Mouse (Mus musculus) limb, embryonic 11.5 days (tissue): Measurements from ENCODE around the gene Trappc10. TPM values are rescaled to one million over a fixed set of nuclear protein-coding genes. Genes with fewer than 3 reads are reported as not detected.

ENCODE experiments used
- ATAC-seq: fragments of 200-750 bp; cut with Nextera tagmentation; 2 replicates; pipeline ENCODE4 v1.8.0; 2017; ENCODE audit warnings: low read depth; ENCODE audit not compliant: insufficient number of reproducible peaks, low FRiP score, low TSS enrichment
- DNase-seq: peaks from one replicate; pipeline ENCODE4 v3.0.0-alpha.2; 2015; ENCODE audit warnings: low spot score
- H3K27ac ChIP-seq: fragments of 300-500 bp; sonication (generic); replicated peaks from 2 replicates; pipeline ENCODE4 v1.5.1; 2014; ENCODE audit warnings: low read depth, mild to moderate bottlenecking, low read length
- H3K27me3 ChIP-seq: fragments of 300-500 bp; sonication (generic); 2 replicates; pipeline ENCODE4 v1.6.1; 2014; ENCODE audit warnings: mild to moderate bottlenecking, low read length, mixed read lengths; ENCODE audit not compliant: control insufficient read depth, insufficient read depth
- H3K36me3 ChIP-seq: fragments of 300-500 bp; sonication (generic); 2 replicates; pipeline ENCODE4 v1.6.1; 2014; ENCODE audit warnings: mild to moderate bottlenecking, low read length, moderate library complexity, mixed read lengths; ENCODE audit not compliant: control insufficient read depth, insufficient read depth
- H3K4me1 ChIP-seq: fragments of 300-500 bp; sonication (generic); 2 replicates; pipeline ENCODE4 v1.6.1; 2014; ENCODE audit warnings: low read length, mixed read lengths; ENCODE audit not compliant: control insufficient read depth, insufficient read depth
- H3K4me2 ChIP-seq: fragments of 300-500 bp; sonication (generic); 2 replicates; pipeline ENCODE4 v1.6.1; 2014; ENCODE audit warnings: low read depth, mild to moderate bottlenecking, moderate library complexity; ENCODE audit not compliant: severe bottlenecking
- H3K4me3 ChIP-seq: fragments of 300-500 bp; sonication (generic); 2 replicates; pipeline ENCODE4 v1.5.1; 2014; ENCODE audit warnings: low read depth, low read length
- H3K9ac ChIP-seq: fragments of 300-500 bp; sonication (generic); 2 replicates; pipeline ENCODE4 v1.6.1; 2014; ENCODE audit warnings: mild to moderate bottlenecking, low read length
- H3K9me3 ChIP-seq: fragments of 300-500 bp; sonication (generic); 2 replicates; pipeline ENCODE4 v1.6.1; 2016; ENCODE audit warnings: low read length; ENCODE audit not compliant: control insufficient read depth
- WGBS: fragments of 180-500 bp; shearing (Covaris S2); extraction: QIAGEN DNeasy Blood & Tissue Kit; methylation state at CpG from one replicate; pipeline ENCODE4 v1.1.7; 2014; 5-methylcytosine and 5-hydroxymethylcytosine counted together
- polyA plus RNA-seq: library from polyadenylated mRNA; unstranded; fragments of >200 nt; fragmentation: Nextera tagmentation; extraction: Ambion mirVana; gene quantifications from 2 replicates; pipeline ENCODE4 v1.2.1, GENCODE M21; 2014

The Trappc10 gene
- polyA plus RNA-seq, 1 experiment from 2014 or later = 14.4 TPM

- Histone ChIP-seq H3K36me3 (peaks cover 3% of the 10 kb centered on the region; the same call in 1 of the 2 replicates), H3K9ac (no peak overlapping the region), H3K9me3 (no peaks in the 10 kb centered on the region), H3K4me3 (no peak overlapping the region), H3K27ac (no peak overlapping the region), H3K4me1 (no peaks in the 10 kb centered on the region), H3K4me2 (no peak overlapping the region), H3K27me3 (no peaks in the 10 kb centered on the region)
- ATAC-seq (0 out of 2 replicates have a peak, but pooled peaks have one; percentile 13), DNase-seq (no peak)
- 90% methylated on average over 16 of the region's 16 CpGs for WGBS
These were observed 83.9 kb downstream of the Trappc10 start for GRCm38 (mm10) chr10:78160369-78161095.

- Histone ChIP-seq H3K9me3 (no peaks in the 10 kb centered on the region), H3K4me1 (no peaks in the 10 kb centered on the region), H3K9ac (no peak overlapping the region), H3K4me3 (no peak overlapping the region), H3K36me3 (peaks cover 3% of the 10 kb centered on the region; the same call in 1 of the 2 replicates), H3K27me3 (no peaks in the 10 kb centered on the region), H3K4me2 (peak overlapping the region; percentile 35), H3K27ac (no peak overlapping the region)
- peak; percentile 90 for DNase-seq
- WGBS = 5% methylated on average over 7 of the region's 7 CpGs
- peak; percentile 75 for ATAC-seq
These were observed 84.5 kb downstream of the Trappc10 start for GRCm38 (mm10) chr10:78159906-78160305.

- 15% methylated on average over 17 of the region's 17 CpGs for WGBS
- no peak overlapping the region for H3K27ac ChIP-seq
- ATAC-seq (no peak), DNase-seq (peak; percentile 61)
- no peak overlapping the region for H3K9ac ChIP-seq
- no peaks in the 10 kb centered on the region for H3K27me3 ChIP-seq
- no peaks in the 10 kb centered on the region; the same call in 1 of the 2 replicates for H3K36me3 ChIP-seq
- no peaks in the 10 kb centered on the region for H3K9me3 ChIP-seq
- H3K4me3 ChIP-seq = no peak overlapping the region
- H3K4me1 ChIP-seq = no peaks in the 10 kb centered on the region
- H3K4me2 ChIP-seq = peak overlapping the region; percentile 35
These were observed 85.1 kb downstream of the Trappc10 start for GRCm38 (mm10) chr10:78159252-78159878.

DNA sequence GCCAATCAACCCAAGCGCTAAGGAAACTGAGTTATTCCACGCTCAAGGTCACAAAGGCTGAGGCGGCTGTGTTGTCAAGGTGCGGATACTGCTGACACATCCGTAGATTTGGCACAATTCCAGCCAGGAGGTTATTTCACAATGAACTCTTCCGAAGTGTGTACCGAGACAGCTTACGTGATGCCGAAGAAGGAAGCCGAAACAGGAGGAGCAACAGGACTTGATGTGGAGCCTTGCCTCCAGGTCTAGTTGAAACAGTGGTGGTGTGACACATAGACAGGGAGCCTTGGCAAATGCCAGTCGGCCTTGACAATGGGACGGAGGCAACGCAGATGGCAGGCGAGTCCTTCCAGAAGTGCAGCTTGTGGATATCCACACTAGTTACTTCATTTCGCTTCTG is 86.4 kb downstream of the Trappc10 start:
- no peaks in the 10 kb centered on the region for H3K27me3 ChIP-seq
- H3K36me3 ChIP-seq = no peaks in the 10 kb centered on the region
- no peak overlapping the region for H3K4me3 ChIP-seq
- DNase-seq = no peak
- H3K27ac ChIP-seq = no peak overlapping the region
- H3K4me2 ChIP-seq = no peak overlapping the region
- H3K9ac ChIP-seq = no peak overlapping the region
- no peaks in the 10 kb centered on the region for H3K9me3 ChIP-seq
- no peaks in the 10 kb centered on the region for H3K4me1 ChIP-seq
- no peak for ATAC-seq
- 90% methylated on average over 15 of the region's 15 CpGs for WGBS

- no peaks in the 10 kb centered on the region for H3K27me3 ChIP-seq
- H3K36me3 ChIP-seq = no peaks in the 10 kb centered on the region
- H3K9ac ChIP-seq = no peak overlapping the region
- H3K4me1 ChIP-seq = no peaks in the 10 kb centered on the region
- ATAC-seq = no peak
- no peak overlapping the region for H3K4me2 ChIP-seq
- H3K9me3 ChIP-seq = no peaks in the 10 kb centered on the region
- DNase-seq = no peak
- H3K4me3 ChIP-seq = no peak overlapping the region
- 81% methylated on average over 6 of the region's 6 CpGs for WGBS
- no peak overlapping the region for H3K27ac ChIP-seq
These were observed 87.5 kb downstream of the Trappc10 start for GRCm38 (mm10) chr10:78156926-78157325.

DNA sequence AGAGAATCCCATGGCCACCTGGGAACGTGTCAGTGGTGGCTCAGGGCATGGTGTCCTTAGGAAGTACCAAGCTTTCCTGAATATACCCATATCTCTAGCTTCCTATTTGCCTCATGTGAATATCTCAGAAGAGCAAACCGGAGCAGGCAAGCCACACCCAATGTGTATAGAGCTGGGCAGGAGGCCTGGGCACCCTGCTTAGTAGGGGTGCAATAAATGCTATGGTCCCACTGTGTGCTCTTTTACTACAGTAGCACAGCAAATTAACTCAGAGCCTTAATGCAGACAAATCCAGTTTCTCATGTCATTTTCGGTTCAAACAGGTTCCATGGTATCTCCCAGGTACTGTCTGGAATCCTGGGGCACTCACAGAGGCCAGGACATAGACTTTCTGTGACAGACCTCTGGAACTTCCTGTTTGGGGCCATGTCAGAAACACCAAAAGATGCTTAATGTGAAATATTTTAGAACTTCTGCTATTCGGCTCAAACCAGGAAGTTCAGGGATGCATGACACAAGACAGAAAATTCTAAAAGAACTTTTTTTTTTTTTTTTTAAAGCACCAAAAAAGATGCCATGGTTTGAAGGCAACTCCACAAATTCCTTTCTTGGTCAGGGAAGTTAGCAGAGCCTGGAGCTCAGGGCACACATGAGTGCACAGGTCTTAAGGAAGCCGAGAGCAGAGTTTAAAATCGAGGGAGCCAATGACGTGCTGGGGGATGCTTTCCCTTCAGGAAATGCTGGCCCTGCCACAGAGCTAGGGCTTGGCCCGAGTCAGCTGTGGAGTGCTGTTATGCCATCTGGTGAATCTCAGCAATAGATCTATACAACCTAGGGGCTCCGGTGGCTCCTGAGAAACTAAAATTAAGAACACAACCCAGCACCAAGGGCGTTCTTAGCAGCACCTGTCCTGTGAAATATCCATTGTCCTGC is 95.3 kb downstream of the Trappc10 start:
- Histone ChIP-seq H3K4me1 (no peaks in the 10 kb centered on the region), H3K27me3 (no peaks in the 10 kb centered on the region), H3K36me3 (no peaks in the 10 kb centered on the region), H3K4me3 (no peak overlapping the region), H3K9me3 (no peaks in the 10 kb centered on the region), H3K27ac (no peak overlapping the region), H3K9ac (no peak overlapping the region), H3K4me2 (no peak overlapping the region)
- ATAC-seq (no peak), DNase-seq (no peak)
- WGBS = 73% methylated on average over 10 of the region's 10 CpGs

GRCm38 (mm10) chr10:78147908-78148441 is 96.5 kb downstream of the Trappc10 start:
- no peaks in the 10 kb centered on the region for H3K4me1 ChIP-seq
- 75% methylated on average over 4 of the region's 4 CpGs for WGBS
- no peaks in the 10 kb centered on the region for H3K9me3 ChIP-seq

More at GRCm38 (mm10) chr10:78147908-78148441, 96.5 kb downstream of the Trappc10 start:
- Histone ChIP-seq H3K9ac (no peak overlapping the region), H3K4me3 (no peak overlapping the region), H3K27ac (no peak overlapping the region), H3K36me3 (no peaks in the 10 kb centered on the region), H3K27me3 (no peaks in the 10 kb centered on the region), H3K4me2 (no peak overlapping the region)
- ATAC-seq = no peak
- no peak for DNase-seq
